Mouse (Mus musculus): ENCODE data around the gene Rsu1. TPM values are rescaled to one million over a fixed set of nuclear protein-coding genes. Genes with fewer than 3 reads are reported as not detected.

Gene Rsu1
- polyA plus RNA-seq, 1 experiment from 2014 or later: 134 TPM

GRCm38 (mm10) chr2:13039785-13040184 lies 231.4 kb downstream of the Rsu1 start:
- Histone ChIP-seq H3K27ac (replicated peaks) (no peak overlapping the region), H3K9me3 (no peaks in the 10 kb centered on the region), H3K4me3 (no peak overlapping the region), H3K4me2 (no peak overlapping the region), H3K27me3 (replicated peaks) (no peaks in the 10 kb centered on the region), H3K4me1 (0 out of 2 replicates have a peak, but pooled peaks cover 4% of the 10 kb centered on the region), H3K36me3 (no peaks in the 10 kb centered on the region), H3K9ac (no peak overlapping the region)
- 83% methylated on average over 4 of the region's 4 CpGs for WGBS
- no peak for ATAC-seq (ENCODE audit: extremely low read depth, insufficient number of reproducible peaks, low FRiP score, low TSS enrichment)

GRCm38 (mm10) chr2:13038772-13039171 lies 232.4 kb downstream of the Rsu1 start:
- H3K36me3 ChIP-seq: no peaks in the 10 kb centered on the region
- H3K4me2 ChIP-seq: no peak overlapping the region
- no peaks in the 10 kb centered on the region for H3K27me3 ChIP-seq (replicated peaks)
- no peak for ATAC-seq (ENCODE audit: extremely low read depth, insufficient number of reproducible peaks, low FRiP score, low TSS enrichment)
- no peak overlapping the region for H3K4me3 ChIP-seq
- H3K27ac ChIP-seq (replicated peaks): no peak overlapping the region
- H3K9ac ChIP-seq: no peak overlapping the region
- 55% methylated on average over 3 of the region's 3 CpGs for WGBS
- 0 out of 2 replicates have a peak, but pooled peaks cover 4% of the 10 kb centered on the region for H3K4me1 ChIP-seq
- H3K9me3 ChIP-seq: no peaks in the 10 kb centered on the region

Other genes with a start within 250 kb of the Rsu1 start
- gene Cubn, start 220.4 kb upstream of the Rsu1 start, polyA plus RNA-seq (2015; fragmentation: Nextera tagmentation; extraction: Ambion mirVana): 0.31 and 0.36 TPM in 2 replicates

All from heart, embryonic 13.5 days (tissue).